In genomic region chr11:120527690-120528354, GRCm38 (mm10) we compare ENCODE assay signal across 34 mouse cellular contexts. TPM values are rescaled to one million over a fixed set of nuclear protein-coding genes. Genes with fewer than 3 reads are reported as not detected.
DNase-seq lines count a peak whose midpoint lies in the region; ATAC-seq and TF ChIP-seq lines count a peak whose summit lies in the region.
"Had no signal": no experiment of that assay in that cellular context is flagged by ENCODE, and none has a peak within 500 bp of the region (broad histone marks: within the 10 kb centered on the region; RNA-seq: fewer than 3 reads in every experiment).

No protein-coding gene starts in this region.

- H3K9me3 ChIP-seq in liver, embryonic 13.5 days (replicated peaks), result no peaks in the 10 kb centered on the region
- no peaks in the 10 kb centered on the region for H3K9me3 ChIP-seq in liver, embryonic 12.5 days (replicated peaks)
- H3K9me3 ChIP-seq in MEL (replicated peaks; ENCODE audit: insufficient read depth, low read length), result no peaks in the 10 kb centered on the region
- no peaks in the 10 kb centered on the region for H3K9me3 ChIP-seq in forebrain, embryonic 16.5 days (ENCODE audit: control insufficient read depth, low read length)
- H3K9me3 ChIP-seq: embryonic facial prominence, embryonic 10.5 days; embryonic facial prominence, embryonic 13.5 days; forebrain, embryonic 10.5 days; forebrain, embryonic 13.5 days; heart, embryonic 12.5 days; heart, embryonic 15.5 days; hindbrain, embryonic 10.5 days; hindbrain, embryonic 15.5 days had no signal

- H3K4me1 ChIP-seq in liver, embryonic 13.5 days (replicated peaks), result peaks cover 32% of the 10 kb centered on the region
- H3K4me1 ChIP-seq in liver, embryonic 12.5 days, result peaks cover 21% of the 10 kb centered on the region
- peaks cover 4 to 25% of the 10 kb centered on the region in 2 experiments for H3K4me1 ChIP-seq in MEL (ENCODE audit: control insufficient read depth in 1 of 2, insufficient read depth in 2 of 2, low read length in 2 of 2)
- peaks cover 9% of the 10 kb centered on the region for H3K4me1 ChIP-seq in forebrain, embryonic 16.5 days (replicated peaks; ENCODE audit: control insufficient read depth, insufficient read depth, low read length)

- TF ChIP-seq CTCF in MEL (IDR thresholded peaks at IDR 0.05 in 2 of 3, conservative IDR thresholded peaks at IDR 0.05 in 1 of 3; ENCODE audit: control insufficient read depth in 1 of 3, insufficient read depth in 1 of 3, low read depth in 2 of 3, low read length in 3 of 3, poor library complexity in 1 of 3, severe bottlenecking in 1 of 3), result no peak

- TF ChIP-seq RAD21 in MEL (IDR thresholded peaks at IDR 0.05; ENCODE audit: low read depth, low read length), result no peak

- 49% methylated on average over 9 of the region's 9 CpGs for WGBS in liver, embryonic 13.5 days (ENCODE audit: insufficient replicate concordance)
- WGBS in liver, embryonic 12.5 days (ENCODE audit: insufficient replicate concordance), result 50% methylated on average over 9 of the region's 9 CpGs
- WGBS in forebrain, embryonic 16.5 days, result 82% methylated on average over 9 of the region's 9 CpGs

- peaks cover 53% of the 10 kb centered on the region for H3K27me3 ChIP-seq in liver, embryonic 13.5 days
- H3K27me3 ChIP-seq in liver, embryonic 12.5 days (replicated peaks), result peaks cover 55% of the 10 kb centered on the region
- peaks cover 2 to 6% of the 10 kb centered on the region in 2 experiments; a peak in 2 of 4 replicates for H3K27me3 ChIP-seq in MEL (ENCODE audit: control insufficient read depth in 1 of 2, insufficient read depth in 2 of 2, low read length in 2 of 2)
- H3K27me3 ChIP-seq in forebrain, embryonic 16.5 days (replicated peaks; ENCODE audit: control insufficient read depth, insufficient read depth, low read length), result peaks cover 44% of the 10 kb centered on the region

- no peaks in the 10 kb centered on the region for H3K36me3 ChIP-seq in liver, embryonic 13.5 days
- no peaks in the 10 kb centered on the region for H3K36me3 ChIP-seq in liver, embryonic 12.5 days
- H3K36me3 ChIP-seq in MEL (ENCODE audit: control insufficient read depth in 1 of 2, insufficient read depth in 2 of 2, low read length in 2 of 2), result peaks cover 0 to 15% of the 10 kb centered on the region in 2 experiments; a peak in 2 of 4 replicates
- H3K36me3 ChIP-seq in forebrain, embryonic 16.5 days (ENCODE audit: control insufficient read depth, insufficient read depth), result no peaks in the 10 kb centered on the region
- H3K36me3 ChIP-seq: embryonic facial prominence, embryonic 10.5 days; embryonic facial prominence, embryonic 13.5 days; forebrain, embryonic 10.5 days; heart, embryonic 12.5 days; heart, embryonic 15.5 days; hindbrain, embryonic 10.5 days; hindbrain, embryonic 15.5 days had no signal

- no peak for DNase-seq in liver, embryonic 13.5 days
- DNase-seq in MEL (ENCODE audit: low read depth, low spot score) (peak; percentile 74), adipocyte (ENCODE audit: low spot score) (peak; percentile 55)
- no peak for DNase-seq in adrenal gland, postnatal 4 days (ENCODE audit: low spot score in 2 of 2)
- DNase-seq: adrenal gland, adult 2 months; adrenal gland, postnatal 14 days; cerebellum, adult 11-12 months; cerebellum, adult 8-10 months; cerebellum, postnatal 10 days; cerebellum, postnatal 36 days; embryo, embryonic 11 days; forebrain, postnatal 0 days; gastrocnemius, adult 2 months; gastrocnemius, postnatal 25 days; heart, adult 18-20 months; heart, postnatal 10 days; heart, postnatal 36 days had no signal

- H3K9ac ChIP-seq in liver, embryonic 13.5 days, result no peak overlapping the region
- H3K9ac ChIP-seq in liver, embryonic 12.5 days, result no peak overlapping the region
- peak overlapping the region; percentile 41 for H3K9ac ChIP-seq in MEL (ENCODE audit: control insufficient read depth, low read depth, low read length, poor library complexity, severe bottlenecking)
- H3K9ac ChIP-seq in forebrain, embryonic 16.5 days (replicated peaks; ENCODE audit: low read depth, low read length), result no peak overlapping the region
- H3K9ac ChIP-seq: embryonic facial prominence, embryonic 13.5 days; forebrain, embryonic 13.5 days; forebrain, postnatal 0 days; heart, embryonic 12.5 days; heart, embryonic 15.5 days; hindbrain, embryonic 15.5 days had no signal

- peak overlapping the region; percentile 25; the same call in 1 of the 2 replicates for H3K4me2 ChIP-seq in liver, embryonic 13.5 days
- H3K4me2 ChIP-seq in liver, embryonic 12.5 days, result no peak overlapping the region
- no peak overlapping the region for H3K4me2 ChIP-seq in forebrain, embryonic 16.5 days (ENCODE audit: low read length)
- H3K4me2 ChIP-seq: embryonic facial prominence, embryonic 13.5 days; forebrain, embryonic 13.5 days; heart, embryonic 12.5 days; heart, embryonic 15.5 days; hindbrain, embryonic 15.5 days had no signal

- TF ChIP-seq EP300 in MEL (IDR thresholded peaks at IDR 0.05; ENCODE audit: low read depth in 1 of 2, low read length in 2 of 2), result peak; percentile 44 to 65; a peak in 3 of 4 replicates

- peak in 1 of 2 experiments; percentile 44; a peak in 1 of 4 replicates for TF ChIP-seq POLR2A in MEL (IDR thresholded peaks at IDR 0.05; ENCODE audit: control insufficient read depth in 1 of 2, insufficient read depth in 1 of 2, low read depth in 1 of 2, low read length in 2 of 2, poor library complexity in 1 of 2)

- H3K79me2 ChIP-seq in MEL (ENCODE audit: control insufficient read depth, insufficient read depth, low read length, poor library complexity), result no peaks in the 10 kb centered on the region

- no peak overlapping the region for H3K4me3 ChIP-seq in liver, embryonic 13.5 days (replicated peaks)
- H3K4me3 ChIP-seq in liver, embryonic 12.5 days, result no peak overlapping the region
- H3K4me3 ChIP-seq in MEL (ENCODE audit: control insufficient read depth in 1 of 2, insufficient read depth in 1 of 2, low read depth in 2 of 2, low read length in 2 of 2), result peak overlapping the region; percentile 19 to 26; a peak in 3 of 4 replicates
- H3K4me3 ChIP-seq in forebrain, embryonic 16.5 days (replicated peaks; ENCODE audit: low read length), result no peak overlapping the region
- H3K4me3 ChIP-seq: embryonic facial prominence, embryonic 10.5 days; embryonic facial prominence, embryonic 13.5 days; erythroblast, embryonic 14.5 days; forebrain, embryonic 10.5 days; forebrain, embryonic 13.5 days; gastrocnemius, adult 2 months; heart, embryonic 12.5 days; heart, embryonic 15.5 days; hindbrain, embryonic 10.5 days; hindbrain, embryonic 15.5 days had no signal

- ATAC-seq in liver, embryonic 13.5 days (ENCODE audit: low read depth), result peak; percentile 32; the same call in 1 of the 2 replicates
- no peak for ATAC-seq in liver, embryonic 12.5 days
- ATAC-seq in megakaryocyte progenitor cell, adult 5-6 weeks (replicated peaks; ENCODE audit: poor library complexity), result peak; percentile 49
- ATAC-seq in forebrain, embryonic 16.5 days, result no peak
- ATAC-seq: forebrain, embryonic 13.5 days; forebrain, postnatal 0 days; Patski had no signal

- no peak overlapping the region for H3K27ac ChIP-seq in liver, embryonic 13.5 days
- H3K27ac ChIP-seq in liver, embryonic 12.5 days, result no peak overlapping the region
- peak overlapping the region; percentile 68 for H3K27ac ChIP-seq in MEL (ENCODE audit: control insufficient read depth, low read depth, low read length)
- no peak overlapping the region for H3K27ac ChIP-seq in forebrain, embryonic 16.5 days (ENCODE audit: low read length)
- H3K27ac ChIP-seq: embryonic facial prominence, embryonic 10.5 days; embryonic facial prominence, embryonic 13.5 days; forebrain, embryonic 10.5 days; forebrain, embryonic 13.5 days; gastrocnemius, adult 2 months; heart, embryonic 15.5 days; hindbrain, embryonic 15.5 days had no signal

RNA-seq across cellular contexts. Expression of gene Gcgr, which starts 2.7 kb away (rescaled TPM):
- 10.0 and 10.7 TPM in 2 replicates for polyA plus RNA-seq in liver, embryonic 13.5 days (2015; fragmentation: Nextera tagmentation; extraction: Ambion mirVana)
- polyA plus RNA-seq in liver, embryonic 12.5 days (2016; fragmentation: Nextera tagmentation; extraction: Ambion mirVana), result 8.5 and 9.6 TPM in 2 replicates
- not detected in 2 replicates for total RNA-seq in MEL (2012; rRNA removed)
- polyA plus RNA-seq in MEL (2012; ENCODE audit: insufficient read depth in 1 of 2, insufficient read length in 2 of 2, low read depth in 1 of 2, low replicate concordance in 2 of 2, missing spikeins in 1 of 2), result not detected
- not detected in 2 replicates for total RNA-seq in megakaryocyte progenitor cell, adult 5-6 weeks (2015)
- not detected in 2 replicates for total RNA-seq in megakaryocyte progenitor cell, adult 5-6 weeks (2017)
- total RNA-seq in adrenal gland, postnatal 4 days (2021), result 1 to 10 TPM; 2.5 to 9.8 TPM
- 0.43 TPM in 1 of 2 replicates, not detected in the other for polyA plus RNA-seq in forebrain, embryonic 16.5 days (2015; fragmentation: Nextera tagmentation; extraction: Ambion mirVana)
- total RNA-seq: forebrain, postnatal 0 days had no signal
- polyA plus RNA-seq: Patski had no signal

RNA-seq across cellular contexts. Expression of gene Mcrip1, which starts 21.7 kb away (rescaled TPM):
- polyA plus RNA-seq in liver, embryonic 13.5 days (2015; fragmentation: Nextera tagmentation; extraction: Ambion mirVana), result 45.7 and 46.9 TPM in 2 replicates
- 60.4 and 61.8 TPM in 2 replicates for polyA plus RNA-seq in liver, embryonic 12.5 days (2016; fragmentation: Nextera tagmentation; extraction: Ambion mirVana)
- total RNA-seq in MEL (2012; rRNA removed), result 27.2 and 36.6 TPM in 2 replicates
- 10 to 100 TPM in 1 of 2 experiments, not detected in 1; 83.5 TPM for polyA plus RNA-seq in MEL (2012; ENCODE audit: insufficient read depth in 1 of 2, insufficient read length in 2 of 2, low read depth in 1 of 2, low replicate concordance in 2 of 2, missing spikeins in 1 of 2)
- total RNA-seq in megakaryocyte progenitor cell, adult 5-6 weeks (2015), result 71.6 and 75.3 TPM in 2 replicates
- total RNA-seq in megakaryocyte progenitor cell, adult 5-6 weeks (2017), result 24.2 and 25.8 TPM in 2 replicates
- 10 to 100 TPM; 80.6 to 84.2 TPM for total RNA-seq in adrenal gland, postnatal 4 days (2021)
- 222 and 241 TPM in 2 replicates for polyA plus RNA-seq in forebrain, embryonic 16.5 days (2015; fragmentation: Nextera tagmentation; extraction: Ambion mirVana)

RNA-seq across cellular contexts. Expression of gene Ppp1r27, which starts 23.1 kb away (rescaled TPM):
- 0.22 TPM in 1 of 2 replicates, not detected in the other for polyA plus RNA-seq in liver, embryonic 13.5 days (2015; fragmentation: Nextera tagmentation; extraction: Ambion mirVana)
- not detected in 2 replicates for polyA plus RNA-seq in liver, embryonic 12.5 days (2016; fragmentation: Nextera tagmentation; extraction: Ambion mirVana)
- total RNA-seq in MEL (2012; rRNA removed), result not detected in 2 replicates
- not detected for polyA plus RNA-seq in MEL (2012; ENCODE audit: insufficient read depth in 1 of 2, insufficient read length in 2 of 2, low read depth in 1 of 2, low replicate concordance in 2 of 2, missing spikeins in 1 of 2)
- total RNA-seq in megakaryocyte progenitor cell, adult 5-6 weeks (2015), result not detected in 2 replicates
- 1.3 TPM in 1 of 2 replicates, not detected in the other for total RNA-seq in megakaryocyte progenitor cell, adult 5-6 weeks (2017)
- total RNA-seq in adrenal gland, postnatal 4 days (2021), result 1 to 10 TPM; 1.3 to 5.6 TPM
- not detected in 2 replicates for polyA plus RNA-seq in forebrain, embryonic 16.5 days (2015; fragmentation: Nextera tagmentation; extraction: Ambion mirVana)
- total RNA-seq: ES-E14; forebrain, postnatal 0 days had no signal
- polyA plus RNA-seq: brain, embryonic 14.5 days; cortical plate, adult 2 months; embryonic facial prominence, embryonic 10.5 days; embryonic facial prominence, embryonic 13.5 days; erythroblast, embryonic 14.5 days; forebrain, embryonic 10.5 days; forebrain, embryonic 13.5 days; forebrain, postnatal 0 days; frontal cortex, adult 2 months; heart, embryonic 12.5 days; hindbrain, embryonic 15.5 days; Patski had no signal

RNA-seq across cellular contexts. Expression of gene Slc25a10, which starts 36.2 kb away (rescaled TPM):
- polyA plus RNA-seq in liver, embryonic 13.5 days (2015; fragmentation: Nextera tagmentation; extraction: Ambion mirVana), result 42.2 and 44.1 TPM in 2 replicates
- 47.0 and 54.9 TPM in 2 replicates for polyA plus RNA-seq in liver, embryonic 12.5 days (2016; fragmentation: Nextera tagmentation; extraction: Ambion mirVana)
- total RNA-seq in MEL (2012; rRNA removed), result 40.4 and 52.0 TPM in 2 replicates
- 10 to 100 TPM in 1 of 2 experiments, not detected in 1; 53.6 TPM for polyA plus RNA-seq in MEL (2012; ENCODE audit: insufficient read depth in 1 of 2, insufficient read length in 2 of 2, low read depth in 1 of 2, low replicate concordance in 2 of 2, missing spikeins in 1 of 2)
- 11.9 and 14.4 TPM in 2 replicates for total RNA-seq in megakaryocyte progenitor cell, adult 5-6 weeks (2015)
- total RNA-seq in megakaryocyte progenitor cell, adult 5-6 weeks (2017), result 16.2 and 19.7 TPM in 2 replicates
- 100 to 1,000 TPM; 102 to 103 TPM for total RNA-seq in adrenal gland, postnatal 4 days (2021)
- 26.5 and 29.5 TPM in 2 replicates for polyA plus RNA-seq in forebrain, embryonic 16.5 days (2015; fragmentation: Nextera tagmentation; extraction: Ambion mirVana)

RNA-seq across cellular contexts. Expression of gene Mrpl12, which starts 43.4 kb away (rescaled TPM):
- 142 and 150 TPM in 2 replicates for polyA plus RNA-seq in liver, embryonic 13.5 days (2015; fragmentation: Nextera tagmentation; extraction: Ambion mirVana)
- 161 and 166 TPM in 2 replicates for polyA plus RNA-seq in liver, embryonic 12.5 days (2016; fragmentation: Nextera tagmentation; extraction: Ambion mirVana)
- total RNA-seq in MEL (2012; rRNA removed), result 401 and 457 TPM in 2 replicates
- 100 to 1,000 TPM; 374 to 461 TPM for polyA plus RNA-seq in MEL (2012; ENCODE audit: insufficient read depth in 1 of 2, insufficient read length in 2 of 2, low read depth in 1 of 2, low replicate concordance in 2 of 2, missing spikeins in 1 of 2)
- 107 and 121 TPM in 2 replicates for total RNA-seq in megakaryocyte progenitor cell, adult 5-6 weeks (2015)
- total RNA-seq in megakaryocyte progenitor cell, adult 5-6 weeks (2017), result 136 and 142 TPM in 2 replicates
- 100 to 1,000 TPM; 105 to 107 TPM for total RNA-seq in adrenal gland, postnatal 4 days (2021)
- polyA plus RNA-seq in forebrain, embryonic 16.5 days (2015; fragmentation: Nextera tagmentation; extraction: Ambion mirVana), result 107 and 119 TPM in 2 replicates

Comparison
In these comparisons a context has a peak if more than half of its experiments do, and no peak if none do; other contexts are left out.
1. ATAC-seq: peak in liver, embryonic 13.5 days (single experiment) and megakaryocyte progenitor cell, adult 5-6 weeks (single experiment); none in liver, embryonic 12.5 days (single experiment) and forebrain, embryonic 16.5 days (single experiment).
2. DNase-seq: peak in MEL (single experiment) and adipocyte (single experiment); none in liver, embryonic 13.5 days (single experiment) and adrenal gland, postnatal 4 days (0 of 2).
3. H3K4me3 ChIP-seq: peak in MEL (2 of 2); none in liver, embryonic 13.5 days (single experiment), liver, embryonic 12.5 days (single experiment) and forebrain, embryonic 16.5 days (single experiment).